Mouse (Mus musculus) stomach, postnatal 0 days (tissue): ENCODE measurements at regions not wholly inside any gene's neighbourhood (a gene's known extent, or its start where the extent isn't known, plus 50 kb on each side); places are given as distances from the start of the nearest gene placed in this dataset.

Experiments used
- ATAC-seq: fragments of 200-750 bp; cut with Nextera tagmentation; 2 replicates; pipeline ENCODE4 v1.8.0; 2017; ENCODE audit not compliant: low FRiP score, low TSS enrichment
- DNase-seq: peaks from one replicate; pipeline ENCODE4 v3.0.0-alpha.2; 2016; ENCODE audit warnings: low spot score
- H3K27ac ChIP-seq: fragments of 300-500 bp; sonication (generic); replicated peaks from 2 replicates; pipeline ENCODE4 v1.5.1; 2014; ENCODE audit warnings: mild to moderate bottlenecking, control low read depth
- H3K27me3 ChIP-seq: fragments of 300-500 bp; sonication (generic); 2 replicates; pipeline ENCODE4 v1.6.1; 2014; ENCODE audit warnings: low read length; ENCODE audit not compliant: control insufficient read depth, insufficient read depth
- H3K36me3 ChIP-seq: fragments of 300-500 bp; sonication (generic); 2 replicates; pipeline ENCODE4 v1.6.1; 2014; ENCODE audit warnings: low read length, mixed read lengths; ENCODE audit not compliant: control insufficient read depth, insufficient read depth
- H3K4me1 ChIP-seq: fragments of 300-500 bp; sonication (generic); replicated peaks from 2 replicates; pipeline ENCODE4 v1.6.1; 2014; ENCODE audit warnings: antibody characterized with exemption; ENCODE audit not compliant: control insufficient read depth, insufficient read depth
- H3K4me2 ChIP-seq: fragments of 300-500 bp; sonication (generic); replicated peaks from 2 replicates; pipeline ENCODE4 v1.6.1; 2014; ENCODE audit warnings: low read depth, mild to moderate bottlenecking, control low read depth, moderate library complexity
- H3K4me3 ChIP-seq: fragments of 300-500 bp; sonication (generic); 2 replicates; pipeline ENCODE4 v1.5.1; 2014; ENCODE audit warnings: low read depth, low read length, control low read depth
- H3K9ac ChIP-seq: fragments of 300-500 bp; sonication (generic); 2 replicates; pipeline ENCODE4 v1.6.1; 2014; ENCODE audit warnings: mild to moderate bottlenecking, low read length, control low read depth, mixed read lengths
- H3K9me3 ChIP-seq: fragments of 300-500 bp; sonication (generic); 2 replicates; pipeline ENCODE4 v1.6.1; 2016; ENCODE audit warnings: low read length; ENCODE audit not compliant: control insufficient read depth
- CTCF ChIP-seq: IDR thresholded peaks from 2 replicates; pipeline ENCODE4 v1.5.1; 2016; ENCODE audit warnings: antibody characterized with exemption, low read depth, mild to moderate bottlenecking, moderate library complexity
- EP300 ChIP-seq: optimal IDR thresholded peaks from 2 replicates; pipeline ENCODE3; 2016; ENCODE audit warnings: antibody characterized with exemption
- WGBS: fragments of 180-500 bp; shearing (Covaris S2); extraction: QIAGEN DNeasy Blood & Tissue Kit; methylation state at CpG from one replicate; pipeline ENCODE4 v1.1.7; 2014; 5-methylcytosine and 5-hydroxymethylcytosine counted together

GRCm38 (mm10) chr14:80083724-80084123 lies 99.8 kb downstream of the Olfm4 start:
- Histone ChIP-seq H3K4me2 (no peak overlapping the region), H3K4me3 (no peak overlapping the region), H3K9ac (no peak overlapping the region), H3K4me1 (no peaks in the 10 kb centered on the region), H3K27ac (no peak overlapping the region), H3K27me3 (no peaks in the 10 kb centered on the region), H3K9me3 (no peaks in the 10 kb centered on the region), H3K36me3 (no peaks in the 10 kb centered on the region)
- 64% methylated on average over 3 of the region's 3 CpGs for WGBS
- no peak for DNase-seq
- ATAC-seq, result no peak
- TF ChIP-seq CTCF, result no peak
- TF ChIP-seq EP300, result no peak

GRCm38 (mm10) chr14:80097238-80097637 lies 113.4 kb downstream of the Olfm4 start:
- Histone ChIP-seq H3K27ac (no peak overlapping the region), H3K9ac (no peak overlapping the region), H3K27me3 (no peaks in the 10 kb centered on the region), H3K36me3 (no peaks in the 10 kb centered on the region), H3K4me1 (no peaks in the 10 kb centered on the region), H3K4me2 (no peak overlapping the region), H3K9me3 (no peaks in the 10 kb centered on the region), H3K4me3 (no peak overlapping the region)
- ATAC-seq (no peak), DNase-seq (no peak)
- TF ChIP-seq EP300 (no peak), CTCF (no peak)
- 35% methylated on average over 1 of the region's 1 CpGs for WGBS

- WGBS, result 66% methylated on average over 6 of the region's 6 CpGs
- ATAC-seq, result no peak
- Histone ChIP-seq H3K4me3 (no peak overlapping the region), H3K27ac (no peak overlapping the region), H3K9ac (no peak overlapping the region), H3K4me1 (no peaks in the 10 kb centered on the region), H3K9me3 (no peaks in the 10 kb centered on the region), H3K4me2 (no peak overlapping the region), H3K27me3 (no peaks in the 10 kb centered on the region), H3K36me3 (no peaks in the 10 kb centered on the region)
- no peak for DNase-seq
- no peak for TF ChIP-seq EP300
Observed at GRCm38 (mm10) chr14:80113115-80113687, 129.3 kb downstream of the Olfm4 start.

GRCm38 (mm10) chr14:80114326-80114725 lies 130.4 kb downstream of the Olfm4 start:
- Histone ChIP-seq H3K36me3 (no peaks in the 10 kb centered on the region), H3K4me1 (no peaks in the 10 kb centered on the region)
- no peak for ATAC-seq

GRCm38 (mm10) chr14:80125156-80125555 lies 141.3 kb downstream of the Olfm4 start:
- no peak for TF ChIP-seq CTCF
- no peak for TF ChIP-seq EP300
- 75% methylated on average over 4 of the region's 4 CpGs for WGBS
- Histone ChIP-seq H3K36me3 (no peaks in the 10 kb centered on the region), H3K4me3 (no peak overlapping the region), H3K4me1 (no peaks in the 10 kb centered on the region), H3K4me2 (no peak overlapping the region), H3K27ac (no peak overlapping the region), H3K9ac (no peak overlapping the region), H3K27me3 (no peaks in the 10 kb centered on the region), H3K9me3 (no peaks in the 10 kb centered on the region)
- DNase-seq (no peak), ATAC-seq (no peak)

More at GRCm38 (mm10) chr14:80114326-80114725, 130.4 kb downstream of the Olfm4 start:
- TF ChIP-seq EP300, result no peak
- no peak for TF ChIP-seq CTCF
- Histone ChIP-seq H3K4me2 (no peak overlapping the region), H3K27ac (no peak overlapping the region), H3K4me3 (no peak overlapping the region), H3K9me3 (no peaks in the 10 kb centered on the region), H3K9ac (no peak overlapping the region), H3K27me3 (no peaks in the 10 kb centered on the region)
- DNase-seq, result no peak

GRCm38 (mm10) chr14:80128181-80128580 lies 144.3 kb downstream of the Olfm4 start:
- Histone ChIP-seq H3K27ac (no peak overlapping the region), H3K27me3 (no peaks in the 10 kb centered on the region), H3K9ac (no peak overlapping the region), H3K9me3 (no peaks in the 10 kb centered on the region), H3K36me3 (no peaks in the 10 kb centered on the region), H3K4me1 (no peaks in the 10 kb centered on the region), H3K4me3 (no peak overlapping the region), H3K4me2 (no peak overlapping the region)
- no peak for TF ChIP-seq EP300
- TF ChIP-seq CTCF, result no peak
- ATAC-seq (no peak), DNase-seq (no peak)
- WGBS, result 75% methylated on average over 2 of the region's 2 CpGs
